Comparison of ENCODE assay signal across 17 mouse cellular contexts in the genomic region with DNA sequence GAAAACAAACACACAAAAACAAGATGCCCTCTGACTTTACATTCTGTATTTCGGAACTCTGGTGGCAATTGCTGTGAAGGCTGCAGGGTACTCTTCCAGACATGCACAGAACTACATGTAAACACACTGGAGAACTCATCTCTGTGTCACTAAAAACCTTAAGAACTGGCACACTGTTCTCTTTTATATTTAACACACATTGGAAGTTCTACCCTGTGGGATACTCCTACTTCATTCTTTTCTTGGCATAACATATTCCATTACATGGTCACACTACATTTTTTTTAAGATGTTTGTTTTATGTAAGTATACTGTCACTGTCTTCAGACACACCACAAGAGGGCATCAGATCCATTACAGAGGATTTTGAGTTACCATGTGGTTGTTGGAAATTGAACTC.
"Had no signal": no experiment of that assay in that cellular context is flagged by ENCODE, and none has a peak within 500 bp of the region (broad histone marks: within the 10 kb centered on the region; RNA-seq: fewer than 3 reads in every experiment).

No protein-coding gene starts in this region.

- H3K36me3 ChIP-seq: neural tube, embryonic 15.5 days had no signal

- H3K4me3 ChIP-seq: limb, embryonic 13.5 days; midbrain, embryonic 10.5 days; myocyte; neural tube, embryonic 15.5 days had no signal

- H3K9ac ChIP-seq: limb, embryonic 13.5 days; liver, embryonic 14.5 days; neural tube, embryonic 15.5 days had no signal

- H3K4me1 ChIP-seq: limb, embryonic 13.5 days; midbrain, embryonic 10.5 days; neural tube, embryonic 15.5 days had no signal

- H3K27me3 ChIP-seq: limb, embryonic 13.5 days; neural tube, embryonic 15.5 days had no signal

- DNase-seq: kidney, adult 11 months; kidney, adult 9 months; kidney, postnatal 10 days; layer of hippocampus, postnatal 36 days; left cerebral cortex, postnatal 4 days; lung, adult 18-20 months; lung, postnatal 36 days; midbrain, embryonic 14.5 days; right cerebral cortex, adult 18-20 months; right cerebral cortex, postnatal 25 days; thymus, adult 2 months; thymus, postnatal 36 days had no signal

- H3K27ac ChIP-seq: limb, embryonic 13.5 days; liver, embryonic 14.5 days; midbrain, embryonic 10.5 days; neural tube, embryonic 15.5 days had no signal
